Mouse (Mus musculus) ovary, adult 10 weeks (tissue): ENCODE results near the gene Gm3147. TPM values are rescaled to one million over a fixed set of nuclear protein-coding genes. Genes with fewer than 3 reads are reported as not detected.

ENCODE experiments used
- polyA plus RNA-seq: library from polyadenylated mRNA; stranded (reverse); fragments of 350-450 nt; fragmentation: Illumina TruSeq; extraction: RNeasy Lipid Tissue Mini Kit (QIAGEN cat#74804); gene quantifications from one replicate; pipeline ENCODE4 v1.2.3, GENCODE M21; 2014

Gm3147 gene
- not detected for polyA plus RNA-seq

DNA sequence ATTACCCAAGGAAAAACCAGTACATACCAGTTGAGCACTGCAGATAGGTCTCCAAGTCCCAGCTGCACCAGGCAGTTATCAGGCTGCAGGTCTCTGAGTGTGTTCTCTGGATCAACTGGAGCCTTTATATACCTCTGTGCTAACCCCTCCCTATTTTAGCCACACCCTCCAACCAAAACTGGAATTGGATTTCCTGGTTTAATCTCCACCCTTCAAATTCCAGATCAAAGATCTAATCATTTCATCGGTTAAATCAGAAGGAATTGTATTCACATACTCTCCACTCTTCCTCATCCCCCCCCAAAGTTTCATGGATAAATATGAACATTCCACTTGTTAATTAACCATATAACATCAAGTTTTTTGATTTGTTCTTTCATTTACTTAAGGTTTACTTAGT is at the start of gene Gm3147:
Gene Gm3147 (minus strand): TSS at position 101 of the 400 bp plus-strand sequence.

GRCm38 (mm10) chr5:94648082-94648481 is 31.9 kb upstream of the Gm3147 start, which contains the start of gene Gm6205:
TSS of gene Gm6205 (plus strand) at chr5:94648382.

GRCm38 (mm10) chr5:94623679-94624078 is 7.5 kb upstream of the Gm3147 start, which contains the start of gene Gm6509:
TSS of gene Gm6509 (plus strand) at chr5:94623979.

Other genes starting within 250 kb of the Gm3147 start
- not detected for gene Gm7682, start 170.6 kb downstream of the Gm3147 start, polyA plus RNA-seq
- gene Gm3139, start 90.1 kb downstream of the Gm3147 start, polyA plus RNA-seq = not detected
- not detected for gene Gm6509, start 7.6 kb upstream of the Gm3147 start, polyA plus RNA-seq
- gene Gm6205, start 32.0 kb upstream of the Gm3147 start, polyA plus RNA-seq = 19.2 TPM
- 0.94 TPM for gene Gm3183, start 249.1 kb upstream of the Gm3147 start, polyA plus RNA-seq